In genomic region chr10:12866971-12867732, GRCm38 (mm10) we compare ENCODE assay signal across 8 mouse cellular contexts. TPM values are rescaled to one million over a fixed set of nuclear protein-coding genes. Genes with fewer than 3 reads are reported as not detected.
DNase-seq lines count a peak whose midpoint lies in the region; ATAC-seq and TF ChIP-seq lines count a peak whose summit lies in the region.

No protein-coding gene starts in this region.

- H3K36me3 ChIP-seq in heart, embryonic 13.5 days = no peaks in the 10 kb centered on the region
- no peaks in the 10 kb centered on the region for H3K36me3 ChIP-seq in spleen, adult 2 months (ENCODE audit: control insufficient read depth, insufficient read depth, low read length)

- no peak for TF ChIP-seq CTCF in spleen, adult 2 months (IDR thresholded peaks at IDR 0.05; ENCODE audit: extremely low read depth, insufficient read depth, insufficient read length, insufficient replicate concordance)

- no peak for ATAC-seq in heart, embryonic 13.5 days (ENCODE audit: extremely low read depth, insufficient number of reproducible peaks, low FRiP score, low TSS enrichment)
- peak; percentile 70 for ATAC-seq in megakaryocyte, adult 5-6 weeks (ENCODE audit: poor library complexity, severe bottlenecking)

- no peak for TF ChIP-seq POLR2A in spleen, adult 2 months (IDR thresholded peaks at IDR 0.05; ENCODE audit: low read depth, low read length)

- peak overlapping the region; percentile 88 for H3K4me2 ChIP-seq in heart, embryonic 13.5 days

- H3K27ac ChIP-seq in heart, embryonic 13.5 days (replicated peaks) = peak overlapping the region; percentile 93
- H3K27ac ChIP-seq in spleen, adult 2 months (ENCODE audit: insufficient read depth, low read length) = 0 out of 2 replicates have a peak overlapping the region, but pooled peaks have one; percentile 5

- no peaks in the 10 kb centered on the region for H3K9me3 ChIP-seq in heart, embryonic 13.5 days

- 2% methylated on average over 28 of the region's 28 CpGs for WGBS in heart, embryonic 13.5 days
- WGBS in spleen, adult 2 months = 2% methylated on average over 28 of the region's 28 CpGs

- H3K9ac ChIP-seq in heart, embryonic 13.5 days = peak overlapping the region; percentile 95

- peak; percentile 78 to 81 for DNase-seq in B cell, adult 2 months
- DNase-seq in T-cell, adult 2 months (ENCODE audit: low spot score) = peak; percentile 37
- DNase-seq in embryo, embryonic 10.5 days (ENCODE audit: low spot score) = peak; percentile 72
- DNase-seq in kidney, postnatal 10 days = peak; percentile 71
- DNase-seq in spleen, adult 2 months (ENCODE audit: low read depth in 1 of 2, low spot score in 2 of 2) = peak; percentile 53 to 60
- no peak for DNase-seq in layer of hippocampus, postnatal 36 days

- peak overlapping the region; percentile 78 for H3K4me3 ChIP-seq in heart, embryonic 13.5 days
- H3K4me3 ChIP-seq in spleen, adult 2 months (ENCODE audit: extremely low read depth, insufficient read depth, insufficient read length) = peak overlapping the region; percentile 78; the same call in 1 of the 2 replicates

- H3K4me1 ChIP-seq in heart, embryonic 13.5 days = peaks cover 46% of the 10 kb centered on the region
- H3K4me1 ChIP-seq in spleen, adult 2 months (ENCODE audit: control insufficient read depth, insufficient read depth, insufficient read length) = peaks cover 10% of the 10 kb centered on the region

- H3K27me3 ChIP-seq in heart, embryonic 13.5 days (replicated peaks) = no peaks in the 10 kb centered on the region
- H3K27me3 ChIP-seq in spleen, adult 2 months (ENCODE audit: control insufficient read depth, insufficient read depth, low read length) = peaks cover 6% of the 10 kb centered on the region

RNA-seq across cellular contexts. Expression of gene Utrn, which starts 2.0 kb away (rescaled TPM):
- 55.0 and 55.8 TPM in 2 replicates for polyA plus RNA-seq in heart, embryonic 13.5 days (2015; fragmentation: Nextera tagmentation; extraction: Ambion mirVana)
- total RNA-seq in megakaryocyte, adult 5-6 weeks (2015) = 50.0 and 52.5 TPM in 2 replicates
- total RNA-seq in megakaryocyte, adult 5-6 weeks (2017) = 36.1 and 42.4 TPM in 2 replicates
- 13.2 and 14.9 TPM in 2 replicates for polyA plus RNA-seq in spleen, adult 2 months (2012; rRNA removed)
- total RNA-seq in layer of hippocampus, postnatal 36 days (2021) = 10 to 100 TPM; 34.0 to 35.6 TPM

Comparison
In these comparisons a context has a peak if more than half of its experiments do, and no peak if none do; other contexts are left out.
1. DNase-seq: peak in B cell, adult 2 months (2 of 2), T-cell, adult 2 months (single experiment), embryo, embryonic 10.5 days (single experiment), kidney, postnatal 10 days (single experiment) and spleen, adult 2 months (2 of 2); none in layer of hippocampus, postnatal 36 days (0 of 2).